Mouse (Mus musculus) liver, adult 2 months (tissue): ENCODE measurements around the gene Zfp57. TPM values are rescaled to one million over a fixed set of nuclear protein-coding genes. Genes with fewer than 3 reads are reported as not detected.

Source experiments
- DNase-seq: peaks from one replicate; pipeline ENCODE4 v3.0.0-alpha.2; 2011; ENCODE audit warnings: low read depth, low spot score; ENCODE audit errors: extremely low read depth
- H3K27ac ChIP-seq: fragments of 200-500 bp; replicated peaks from 2 replicates; pipeline ENCODE4 v1.5.1; 2012; ENCODE audit warnings: low read depth, mild to moderate bottlenecking, control low read depth, inconsistent platforms, low read length; ENCODE audit not compliant: insufficient read depth
- H3K27me3 ChIP-seq: fragments of 200-500 bp; 2 replicates; pipeline ENCODE4 v1.6.1; 2012; ENCODE audit warnings: mild to moderate bottlenecking, moderate library complexity, low read length, inconsistent platforms; ENCODE audit not compliant: control insufficient read depth, insufficient read depth
- H3K36me3 ChIP-seq: fragments of 200-500 bp; 2 replicates; pipeline ENCODE4 v1.6.1; 2012; ENCODE audit warnings: low read length, inconsistent platforms; ENCODE audit not compliant: control insufficient read depth, insufficient read depth
- H3K4me1 ChIP-seq: fragments of 200-500 bp; 2 replicates; pipeline ENCODE4 v1.6.1; 2011; ENCODE audit warnings: low read length; ENCODE audit not compliant: control insufficient read depth, insufficient read depth
- H3K4me3 ChIP-seq: fragments of 200-500 bp; 2 replicates; pipeline ENCODE4 v1.5.1; 2011; ENCODE audit warnings: low read depth, mild to moderate bottlenecking, control low read depth, low read length, moderate library complexity; ENCODE audit not compliant: insufficient read depth
- H3K79me2 ChIP-seq: fragments of 200-500 bp; 2 replicates; pipeline ENCODE4 v1.6.1; 2012; ENCODE audit warnings: inconsistent platforms, mild to moderate bottlenecking, low read length, moderate library complexity; ENCODE audit not compliant: control insufficient read depth, insufficient read depth
- H3K9ac ChIP-seq: fragments of 200-500 bp; 2 replicates; pipeline ENCODE4 v1.6.1; 2012; ENCODE audit warnings: low read depth, mild to moderate bottlenecking, control low read depth, inconsistent platforms, low read length
- CTCF ChIP-seq: fragments of 200-500 bp; IDR thresholded peaks from 2 replicates; pipeline ENCODE4 v1.5.1; 2011; ENCODE audit warnings: low read depth, low read length, control low read depth
- POLR2A ChIP-seq: fragments of 200-500 bp; IDR thresholded peaks from 2 replicates; pipeline ENCODE4 v1.6.1; 2011; ENCODE audit warnings: low read length, control low read depth; ENCODE audit not compliant: insufficient read depth; ENCODE audit errors: extremely low read depth
- WGBS: fragments of 180-500 bp; shearing (Covaris S2); methylation state at CpG from one replicate; pipeline ENCODE4 v1.1.7; 2018; 5-methylcytosine and 5-hydroxymethylcytosine counted together
- polyA plus RNA-seq: library from polyadenylated mRNA; depleted of rRNA; stranded (reverse); fragments of >200 nt; gene quantifications from 2 replicates; pipeline ENCODE4 v1.2.3, GENCODE M21; 2012
- total RNA-seq: library from RNA; depleted of rRNA; stranded (reverse); fragments of >200 nt; gene quantifications from 2 replicates; pipeline ENCODE4 v1.2.3, GENCODE M21; 2014

Gene Zfp57
- total and polyA plus RNA-seq, 2 experiments: 0.59 to 0.65 TPM

GRCm38 (mm10) chr17:36961125-36961524 is 39.8 kb upstream of the Zfp57 start:
- 70% methylated on average over 1 of the region's 1 CpGs for WGBS
- Histone ChIP-seq H3K79me2 (no peaks in the 10 kb centered on the region; the same call in 1 of the 2 replicates), H3K36me3 (peaks cover 20% of the 10 kb centered on the region), H3K27ac (no peak overlapping the region), H3K9ac (no peak overlapping the region), H3K4me1 (peaks cover 8% of the 10 kb centered on the region), H3K27me3 (no peaks in the 10 kb centered on the region), H3K4me3 (no peak overlapping the region)
- TF ChIP-seq CTCF (no peak), POLR2A (no peak)
- peak; percentile 5 for DNase-seq

- Histone ChIP-seq H3K9ac (no peak overlapping the region), H3K4me1 (no peaks in the 10 kb centered on the region), H3K27ac (no peak overlapping the region), H3K79me2 (no peaks in the 10 kb centered on the region), H3K4me3 (no peak overlapping the region), H3K27me3 (no peaks in the 10 kb centered on the region), H3K36me3 (peaks cover 14% of the 10 kb centered on the region)
- 90% methylated on average over 1 of the region's 1 CpGs for WGBS
- DNase-seq: peak; percentile 7
- TF ChIP-seq POLR2A: no peak
- no peak for TF ChIP-seq CTCF
Observed at GRCm38 (mm10) chr17:36966875-36967274, 34.1 kb upstream of the Zfp57 start.

- H3K36me3 ChIP-seq: peaks cover 2% of the 10 kb centered on the region; the same call in 1 of the 2 replicates
- H3K79me2 ChIP-seq: no peaks in the 10 kb centered on the region
- no peak overlapping the region for H3K4me3 ChIP-seq
- WGBS: 59% methylated on average over 14 of the region's 14 CpGs
- DNase-seq: peak; percentile 67
- TF ChIP-seq POLR2A (no peak), CTCF (no peak)
- no peaks in the 10 kb centered on the region for H3K4me1 ChIP-seq
- no peak overlapping the region for H3K9ac ChIP-seq
- H3K27ac ChIP-seq: no peak overlapping the region
- no peaks in the 10 kb centered on the region for H3K27me3 ChIP-seq
Observed at GRCm38 (mm10) chr17:36970316-36970890, 30.6 kb upstream of the Zfp57 start.

- Histone ChIP-seq H3K79me2 (no peaks in the 10 kb centered on the region), H3K4me3 (no peak overlapping the region), H3K4me1 (no peaks in the 10 kb centered on the region), H3K27ac (no peak overlapping the region), H3K9ac (no peak overlapping the region), H3K36me3 (no peaks in the 10 kb centered on the region), H3K27me3 (no peaks in the 10 kb centered on the region)
- WGBS: 92% methylated on average over 6 of the region's 6 CpGs
- no peak for TF ChIP-seq CTCF
- TF ChIP-seq POLR2A: no peak
- DNase-seq: no peak
Observed at GRCm38 (mm10) chr17:36971172-36971850, 29.7 kb upstream of the Zfp57 start.

GRCm38 (mm10) chr17:36972791-36973190 is 28.2 kb upstream of the Zfp57 start:
- 77% methylated on average over 3 of the region's 3 CpGs for WGBS
- Histone ChIP-seq H3K36me3 (no peaks in the 10 kb centered on the region), H3K9ac (no peak overlapping the region), H3K27ac (no peak overlapping the region), H3K4me3 (no peak overlapping the region), H3K27me3 (no peaks in the 10 kb centered on the region), H3K4me1 (no peaks in the 10 kb centered on the region), H3K79me2 (no peaks in the 10 kb centered on the region)
- DNase-seq: no peak
- TF ChIP-seq CTCF (no peak), POLR2A (no peak)

GRCm38 (mm10) chr17:36973271-36973787 is 27.6 kb upstream of the Zfp57 start:
- Histone ChIP-seq H3K4me3 (no peak overlapping the region), H3K27ac (no peak overlapping the region), H3K36me3 (no peaks in the 10 kb centered on the region), H3K4me1 (no peaks in the 10 kb centered on the region), H3K79me2 (no peaks in the 10 kb centered on the region), H3K27me3 (no peaks in the 10 kb centered on the region), H3K9ac (no peak overlapping the region)
- TF ChIP-seq POLR2A (no peak), CTCF (no peak)
- DNase-seq: no peak
- WGBS: 75% methylated on average over 8 of the region's 8 CpGs
